ENCODE assay signal across 9 mouse cellular contexts in the genomic region with DNA sequence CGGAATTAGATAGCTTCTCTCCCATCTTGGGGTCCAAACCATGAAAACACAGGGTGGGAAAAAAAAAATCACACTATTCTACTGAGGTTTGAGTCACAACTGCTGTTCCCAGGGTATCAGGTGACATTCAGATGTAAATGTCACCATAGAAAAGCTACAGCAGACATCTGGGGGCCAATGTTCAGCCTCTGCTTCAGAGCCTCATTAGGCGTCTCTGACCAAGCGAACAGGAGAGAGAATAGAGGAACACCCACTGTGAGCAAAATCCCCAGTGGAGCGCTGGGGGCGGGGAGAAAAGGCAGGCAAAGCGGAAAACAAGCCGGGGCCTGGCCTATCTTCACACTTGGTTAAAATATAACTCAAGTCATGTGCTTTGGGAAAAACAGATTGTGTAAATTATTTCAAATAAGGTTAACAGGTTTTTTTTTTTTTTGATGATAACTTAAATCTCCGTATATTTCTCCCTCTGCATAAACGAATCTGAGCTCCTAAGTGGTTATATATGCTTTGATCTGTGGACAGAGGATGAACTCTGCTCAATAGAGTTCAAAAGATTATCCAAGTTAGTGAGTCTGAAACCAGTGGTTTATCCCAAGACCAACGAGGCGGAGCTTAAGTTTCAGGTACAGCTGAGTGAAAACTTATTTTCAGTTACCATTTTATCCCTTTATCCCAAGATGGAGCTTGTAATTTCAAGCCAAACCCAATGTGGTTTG.
DNase-seq lines count a peak whose midpoint lies in the region; ATAC-seq and TF ChIP-seq lines count a peak whose summit lies in the region.
"Had no signal": no experiment of that assay in that cellular context is flagged by ENCODE, and none has a peak within 500 bp of the region (broad histone marks: within the 10 kb centered on the region; RNA-seq: fewer than 3 reads in every experiment).

No protein-coding gene starts in this region.

- WGBS in intestine, postnatal 0 days = 25% methylated on average over 11 of the region's 11 CpGs
- WGBS in liver, embryonic 15.5 days (ENCODE audit: insufficient replicate concordance) = 69% methylated on average over 11 of the region's 11 CpGs

- TF ChIP-seq CTCF in intestine, postnatal 0 days (IDR thresholded peaks at IDR 0.05; ENCODE audit: low read depth) = no peak

- ATAC-seq in intestine, postnatal 0 days = peak; percentile 73
- peak; percentile 40; the same call in 1 of the 2 replicates for ATAC-seq in liver, embryonic 15.5 days (ENCODE audit: insufficient read depth)
- ATAC-seq in megakaryocyte-erythroid progenitor cell, adult 5-6 weeks (replicated peaks; ENCODE audit: low FRiP score, low TSS enrichment, poor library complexity, severe bottlenecking) = no peak

- H3K27me3 ChIP-seq in intestine, postnatal 0 days (replicated peaks; ENCODE audit: control insufficient read depth, insufficient read depth, low read length) = no peaks in the 10 kb centered on the region
- H3K27me3 ChIP-seq in liver, embryonic 15.5 days = no peaks in the 10 kb centered on the region
- H3K27me3 ChIP-seq: limb, embryonic 15.5 days had no signal

- no peaks in the 10 kb centered on the region for H3K9me3 ChIP-seq in intestine, postnatal 0 days (ENCODE audit: control insufficient read depth)
- H3K9me3 ChIP-seq in liver, embryonic 15.5 days (replicated peaks) = no peaks in the 10 kb centered on the region
- H3K9me3 ChIP-seq: limb, embryonic 15.5 days had no signal

- DNase-seq in ES-CJ7 (ENCODE audit: low read depth, low spot score) = peak; percentile 76
- DNase-seq in embryo, embryonic 10.5 days (ENCODE audit: low spot score) = peak; percentile 76
- DNase-seq in right cerebral cortex, postnatal 10 days (ENCODE audit: low spot score in 2 of 2) = no peak
- DNase-seq in gastrocnemius, adult 18-20 months (ENCODE audit: low spot score) = no peak

- no peak overlapping the region for H3K4me3 ChIP-seq in intestine, postnatal 0 days (ENCODE audit: low read depth, low read length)
- no peak overlapping the region for H3K4me3 ChIP-seq in liver, embryonic 15.5 days (replicated peaks)
- H3K4me3 ChIP-seq: erythroblast, embryonic 14.5 days; limb, embryonic 15.5 days had no signal

- H3K9ac ChIP-seq in intestine, postnatal 0 days (ENCODE audit: low read depth, low read length) = no peak overlapping the region; the same call in 1 of the 2 replicates
- H3K9ac ChIP-seq in liver, embryonic 15.5 days = no peak overlapping the region
- H3K9ac ChIP-seq: limb, embryonic 15.5 days had no signal

- H3K4me2 ChIP-seq in intestine, postnatal 0 days (replicated peaks; ENCODE audit: low read depth) = peak overlapping the region; percentile 40
- 0 out of 2 replicates have a peak overlapping the region, but pooled peaks have one; percentile 1 for H3K4me2 ChIP-seq in liver, embryonic 15.5 days
- H3K4me2 ChIP-seq: limb, embryonic 15.5 days had no signal

- H3K36me3 ChIP-seq in intestine, postnatal 0 days (ENCODE audit: control insufficient read depth, insufficient read depth) = no peaks in the 10 kb centered on the region
- peaks cover 29% of the 10 kb centered on the region; the same call in 1 of the 2 replicates for H3K36me3 ChIP-seq in liver, embryonic 15.5 days (replicated peaks)
- H3K36me3 ChIP-seq: limb, embryonic 15.5 days had no signal

- H3K27ac ChIP-seq in intestine, postnatal 0 days (ENCODE audit: low read depth, low read length) = peak overlapping the region; percentile 50
- H3K27ac ChIP-seq in liver, embryonic 15.5 days (replicated peaks) = peak overlapping the region; percentile 49
- H3K27ac ChIP-seq: limb, embryonic 15.5 days had no signal

- no peaks in the 10 kb centered on the region; the same call in 1 of the 2 replicates for H3K4me1 ChIP-seq in intestine, postnatal 0 days (replicated peaks; ENCODE audit: control insufficient read depth, insufficient read depth, low read length)
- H3K4me1 ChIP-seq in liver, embryonic 15.5 days (replicated peaks) = peaks cover 25% of the 10 kb centered on the region; the same call in 1 of the 2 replicates

Comparison
In these comparisons a context has a peak if more than half of its experiments do, and no peak if none do; other contexts are left out.
1. DNase-seq: peak in ES-CJ7 (single experiment) and embryo, embryonic 10.5 days (single experiment); none in right cerebral cortex, postnatal 10 days (0 of 2) and gastrocnemius, adult 18-20 months (single experiment).